Mouse (Mus musculus) liver, adult 2 months (tissue): ENCODE data around the gene Gm20388.

Experiments used
- CTCF ChIP-seq: fragments of 200-500 bp; IDR thresholded peaks from 2 replicates; pipeline ENCODE4 v1.5.1; 2011; ENCODE audit warnings: low read depth, low read length, control low read depth
- POLR2A ChIP-seq: fragments of 200-500 bp; IDR thresholded peaks from 2 replicates; pipeline ENCODE4 v1.6.1; 2011; ENCODE audit warnings: low read length, control low read depth; ENCODE audit not compliant: insufficient read depth; ENCODE audit errors: extremely low read depth

DNA sequence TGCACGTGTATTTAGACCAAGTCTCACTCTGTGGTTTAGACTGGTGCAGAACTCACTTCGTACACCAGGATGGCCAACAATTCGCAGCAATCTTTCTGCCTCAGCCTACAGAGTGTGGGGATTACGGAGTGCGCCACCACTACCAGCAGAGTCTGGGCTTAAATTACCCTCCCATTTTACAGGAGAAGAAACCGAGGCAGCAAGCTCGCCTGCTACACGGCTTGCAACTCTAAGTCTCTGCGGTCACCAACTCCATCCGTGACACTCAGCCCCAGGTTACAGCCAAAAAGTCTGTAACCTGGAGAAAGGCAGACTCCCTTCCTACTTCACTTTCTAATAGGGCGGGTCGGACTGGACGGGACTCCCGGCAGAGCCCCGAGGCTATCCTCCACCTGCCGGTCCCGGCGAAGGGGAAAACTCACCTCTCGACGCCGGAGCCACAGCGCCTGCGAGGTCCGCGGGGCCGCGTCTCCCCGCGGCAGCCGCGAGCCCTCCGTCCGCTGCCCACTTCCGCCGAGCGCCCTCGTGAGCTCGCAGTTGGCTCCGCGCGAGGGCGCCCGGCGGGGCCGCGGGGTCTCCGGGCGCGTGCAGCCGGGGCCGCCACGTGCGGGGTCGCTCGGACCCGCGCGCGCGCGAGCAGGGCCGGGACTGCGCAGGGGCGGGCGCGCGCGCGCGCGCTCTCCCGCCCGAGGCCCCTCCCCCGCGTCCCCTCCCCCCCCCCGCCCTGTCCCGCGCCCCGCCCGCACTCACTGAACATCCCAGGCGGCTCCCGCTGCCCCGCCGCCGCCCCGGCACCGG, 4110.0 kb downstream of the Gm20388 start:
- TF ChIP-seq CTCF, result no peak
- TF ChIP-seq POLR2A, result no peak
